Mouse (Mus musculus) ES-Bruce4 (cell line): ENCODE measurements at regions not wholly inside any gene's neighbourhood (a gene's known extent, or its start where the extent isn't known, plus 50 kb on each side); places are given as distances from the start of the nearest gene placed in this dataset.

ENCODE experiments used
- CTCF ChIP-seq: IDR thresholded peaks from one replicate; pipeline ENCODE4 v1.8.1; 2011; ENCODE audit warnings: low read depth, low read length
- POLR2A ChIP-seq: IDR thresholded peaks from one replicate; pipeline ENCODE4 v1.8.1; 2011; ENCODE audit warnings: low read length; ENCODE audit not compliant: insufficient read depth

GRCm38 (mm10) chr13:53926128-53926527, 129.4 kb downstream of the Drd1 start:
- TF ChIP-seq POLR2A (no peak), CTCF (no peak)
